Mouse (Mus musculus) MEL (cell line): ENCODE results near the gene Xpo6.

Source experiments
- CTCF ChIP-seq, 3 experiments: IDR thresholded peaks in 2 of 3; conservative IDR thresholded peaks in 1 of 3; 2 replicates each; pipeline ENCODE4 v1.5.1; 2011 to 2012; ENCODE audit warnings: low read length in 3 of 3, low read depth in 2 of 3, mild to moderate bottlenecking in 2 of 3, improper control_type of control experiment in 1 of 3, inconsistent platforms in 1 of 3, mixed read lengths in 1 of 3, moderate library complexity in 1 of 3; ENCODE audit not compliant: control insufficient read depth in 1 of 3, insufficient read depth in 1 of 3, poor library complexity in 1 of 3, severe bottlenecking in 1 of 3
- E2F4 ChIP-seq: IDR thresholded peaks from 2 replicates; pipeline ENCODE4 v1.6.1; 2011; ENCODE audit warnings: low read depth, low read length, improper control_type of control experiment, borderline replicate concordance
- GABPA ChIP-seq: IDR thresholded peaks from 2 replicates; pipeline ENCODE4 v1.6.1; 2012; ENCODE audit warnings: low read depth, mild to moderate bottlenecking, inconsistent platforms, low read length, improper control_type of control experiment, moderate library complexity
- MAZ ChIP-seq: IDR thresholded peaks from 2 replicates; pipeline ENCODE4 v1.6.1; 2012; ENCODE audit warnings: low read depth, mild to moderate bottlenecking, inconsistent platforms, low read length, improper control_type of control experiment
- MXI1 ChIP-seq: IDR thresholded peaks from 2 replicates; pipeline ENCODE4 v1.6.1; 2011; ENCODE audit warnings: mild to moderate bottlenecking, low read depth, low read length, improper control_type of control experiment
- NELFE ChIP-seq: IDR thresholded peaks from 2 replicates; pipeline ENCODE4 v1.6.1; 2011; ENCODE audit warnings: low read depth, low read length, improper control_type of control experiment
- NRF1 ChIP-seq: IDR thresholded peaks from 2 replicates; pipeline ENCODE4 v1.6.1; 2014; ENCODE audit warnings: low read depth, mild to moderate bottlenecking, inconsistent platforms, low read length, improper control_type of control experiment, moderate library complexity; ENCODE audit not compliant: poor library complexity, insufficient read depth, severe bottlenecking
- POLR2A ChIP-seq, 2 experiments: IDR thresholded peaks; 2 replicates each; pipeline ENCODE4 v1.6.1; 2011 to 2012; ENCODE audit warnings: low read length in 2 of 2, mild to moderate bottlenecking in 2 of 2, control low read depth in 1 of 2, improper control_type of control experiment in 1 of 2, low read depth in 1 of 2, moderate library complexity in 1 of 2; ENCODE audit not compliant: control insufficient read depth in 1 of 2, insufficient read depth in 1 of 2, poor library complexity in 1 of 2
- SIN3A ChIP-seq: IDR thresholded peaks from 2 replicates; pipeline ENCODE4 v1.6.1; 2012; ENCODE audit warnings: low read length, improper control_type of control experiment, inconsistent platforms
- TAL1 ChIP-seq: IDR thresholded peaks from 2 replicates; pipeline ENCODE4 v1.6.1; 2012; ENCODE audit warnings: mild to moderate bottlenecking, inconsistent platforms, low read length, moderate library complexity, mixed read lengths
- UBTF ChIP-seq: IDR thresholded peaks from 2 replicates; pipeline ENCODE4 v1.6.1; 2012; ENCODE audit warnings: low read depth, mild to moderate bottlenecking, inconsistent platforms, low read length, improper control_type of control experiment, moderate library complexity, borderline replicate concordance; ENCODE audit not compliant: insufficient read depth
- USF1 ChIP-seq: IDR thresholded peaks from 2 replicates; pipeline ENCODE4 v1.6.1; 2014; ENCODE audit warnings: low read depth, mild to moderate bottlenecking, inconsistent platforms, low read length, improper control_type of control experiment, moderate library complexity

GRCm38 (mm10) chr7:126085154-126085553 lies 115.1 kb downstream of the Xpo6 start:
- TF ChIP-seq POLR2A (IDR thresholded peaks at IDR 0.05; ENCODE audit: control insufficient read depth in 1 of 2, insufficient read depth in 1 of 2, low read depth in 1 of 2, low read length in 2 of 2, poor library complexity in 1 of 2) (no peak), CTCF (IDR thresholded peaks at IDR 0.05 in 2 of 3, conservative IDR thresholded peaks at IDR 0.05 in 1 of 3; ENCODE audit: control insufficient read depth in 1 of 3, insufficient read depth in 1 of 3, low read depth in 2 of 3, low read length in 3 of 3, poor library complexity in 1 of 3, severe bottlenecking in 1 of 3) (no peak), USF1 (no peak), UBTF (no peak), E2F4 (no peak), GABPA (no peak), MXI1 (no peak), SIN3A (no peak), NELFE (no peak), TAL1 (no peak), NRF1 (no peak), MAZ (no peak)
